Mouse (Mus musculus) lung, embryonic 16.5 days (tissue): ENCODE results near the gene Dytn. TPM values are rescaled to one million over a fixed set of nuclear protein-coding genes. Genes with fewer than 3 reads are reported as not detected.

Source experiments
- polyA plus RNA-seq: library from polyadenylated mRNA; unstranded; fragments of >200 nt; fragmentation: Nextera tagmentation; extraction: Ambion mirVana; gene quantifications from 2 replicates; pipeline ENCODE4 v1.2.1, GENCODE M21; 2015

Gene Dytn
- polyA plus RNA-seq, 1 experiment from 2014 or later: not detected

Other genes with a start within 250 kb of the Dytn start
- 0.65 and 0.99 TPM in 2 replicates for gene Adam23, start 241.0 kb downstream of the Dytn start, polyA plus RNA-seq
- gene Gm39653, start 71.0 kb downstream of the Dytn start, polyA plus RNA-seq: not detected in 2 replicates
- gene Mdh1b, start 43.4 kb upstream of the Dytn start, polyA plus RNA-seq: 1.4 and 2.0 TPM in 2 replicates
- gene Fastkd2, start 43.7 kb upstream of the Dytn start, polyA plus RNA-seq: 46.1 and 55.2 TPM in 2 replicates
- not detected in 2 replicates for gene 4933402D24Rik, start 82.3 kb upstream of the Dytn start, polyA plus RNA-seq